8 mouse cellular contexts compared by ENCODE assay signal in genomic region chr13:21896549-21897244, GRCm38 (mm10). TPM values are rescaled to one million over a fixed set of nuclear protein-coding genes. Genes with fewer than 3 reads are reported as not detected.
DNase-seq lines count a peak whose midpoint lies in the region; ATAC-seq and TF ChIP-seq lines count a peak whose summit lies in the region.

No protein-coding gene starts in this region.

- peak overlapping the region; percentile 36 for H3K4me3 ChIP-seq in erythroblast, embryonic 14.5 days (replicated peaks)
- H3K4me3 ChIP-seq in forebrain, embryonic 14.5 days (ENCODE audit: low read depth, low read length): peak overlapping the region; percentile 53
- H3K4me3 ChIP-seq in midbrain, embryonic 10.5 days: peak overlapping the region; percentile 71

- WGBS in forebrain, embryonic 14.5 days: 5% methylated on average over 24 of the region's 24 CpGs
- WGBS in midbrain, embryonic 10.5 days: 5% methylated on average over 24 of the region's 24 CpGs

- H3K27ac ChIP-seq in forebrain, embryonic 14.5 days (ENCODE audit: low read depth, low read length): peak overlapping the region; percentile 86
- H3K27ac ChIP-seq in midbrain, embryonic 10.5 days (replicated peaks): peak overlapping the region; percentile 85

- DNase-seq in brain, embryonic 14.5 days (ENCODE audit: low read depth): peak; percentile 97
- DNase-seq in forebrain, embryonic 14.5 days (ENCODE audit: low spot score): peak; percentile 96
- peak; percentile 74 to 84 for DNase-seq in layer of hippocampus, postnatal 10 days (ENCODE audit: low spot score in 2 of 2)
- peak; percentile 90 for DNase-seq in midbrain, embryonic 10.5 days (ENCODE audit: low spot score)
- DNase-seq in yolk sac, embryonic 10.5 days (ENCODE audit: low spot score): peak; percentile 91
- DNase-seq in T-cell, adult 2 months (ENCODE audit: low spot score): no peak

- no peaks in the 10 kb centered on the region for H3K36me3 ChIP-seq in erythroblast, embryonic 14.5 days (ENCODE audit: control insufficient read depth)
- H3K36me3 ChIP-seq in forebrain, embryonic 14.5 days (ENCODE audit: control insufficient read depth, insufficient read depth, low read length): no peaks in the 10 kb centered on the region
- no peaks in the 10 kb centered on the region for H3K36me3 ChIP-seq in midbrain, embryonic 10.5 days

- peak overlapping the region; percentile 51 for H3K4me2 ChIP-seq in forebrain, embryonic 14.5 days (ENCODE audit: low read length)

- no peak for ATAC-seq in erythroblast, adult 5-6 weeks (replicated peaks; ENCODE audit: low FRiP score, poor library complexity, severe bottlenecking)
- peak; percentile 99 for ATAC-seq in forebrain, embryonic 14.5 days

- no peak for TF ChIP-seq POLR2A in brain, embryonic 14.5 days (IDR thresholded peaks at IDR 0.05; ENCODE audit: borderline replicate concordance, extremely low read depth, insufficient read depth, insufficient read length, poor library complexity, severe bottlenecking)

- no peak for TF ChIP-seq CTCF in brain, embryonic 14.5 days (IDR thresholded peaks at IDR 0.05; ENCODE audit: borderline replicate concordance, extremely low read depth, insufficient read depth, insufficient read length)

- H3K9ac ChIP-seq in forebrain, embryonic 14.5 days (ENCODE audit: low read length): peak overlapping the region; percentile 78

- H3K27me3 ChIP-seq in erythroblast, embryonic 14.5 days (ENCODE audit: control insufficient read depth): peaks cover 20% of the 10 kb centered on the region
- no peaks in the 10 kb centered on the region for H3K27me3 ChIP-seq in forebrain, embryonic 14.5 days (replicated peaks; ENCODE audit: control insufficient read depth, insufficient read depth, low read length)
- 0 out of 2 replicates have a peak, but pooled peaks cover 9% of the 10 kb centered on the region for H3K27me3 ChIP-seq in midbrain, embryonic 10.5 days (ENCODE audit: low read depth, poor library complexity, severe bottlenecking)

- H3K9me3 ChIP-seq in erythroblast, embryonic 14.5 days (ENCODE audit: control insufficient read depth, low read length): peaks cover 4% of the 10 kb centered on the region
- H3K9me3 ChIP-seq in forebrain, embryonic 14.5 days (replicated peaks; ENCODE audit: control insufficient read depth, low read length): no peaks in the 10 kb centered on the region
- H3K9me3 ChIP-seq in midbrain, embryonic 10.5 days (replicated peaks): 0 out of 2 replicates have a peak, but pooled peaks cover 6% of the 10 kb centered on the region

- peaks cover 7% of the 10 kb centered on the region for H3K4me1 ChIP-seq in erythroblast, embryonic 14.5 days (ENCODE audit: control insufficient read depth)
- H3K4me1 ChIP-seq in forebrain, embryonic 14.5 days (ENCODE audit: control insufficient read depth, insufficient read depth, low read length): no peaks in the 10 kb centered on the region; the same call in 1 of the 2 replicates
- peaks cover 13% of the 10 kb centered on the region for H3K4me1 ChIP-seq in midbrain, embryonic 10.5 days

RNA-seq across cellular contexts. Expression of gene Zfp184, which starts 48.2 kb away (rescaled TPM):
- polyA plus RNA-seq in erythroblast, embryonic 14.5 days (2012): not detected in 2 replicates
- 0.19 and 2.9 TPM in 2 replicates for total RNA-seq in erythroblast, adult 5-6 weeks (2015; ENCODE audit: low replicate concordance)
- total RNA-seq in erythroblast, adult 5-6 weeks (2017; ENCODE audit: low replicate concordance): 0.34 and 2.5 TPM in 2 replicates
- polyA plus RNA-seq in brain, embryonic 14.5 days (2012; rRNA removed): 14.5 and 14.9 TPM in 2 replicates
- 28.3 and 34.9 TPM in 2 replicates for polyA plus RNA-seq in forebrain, embryonic 14.5 days (2014; fragmentation: Nextera tagmentation; extraction: Ambion mirVana)
- 1 to 10 TPM; 5.1 to 6.0 TPM for total RNA-seq in layer of hippocampus, postnatal 10 days (2021)
- polyA plus RNA-seq in midbrain, embryonic 10.5 days (2016; fragmentation: Nextera tagmentation; extraction: Ambion mirVana): 23.8 and 24.8 TPM in 2 replicates

Comparison
In these comparisons a context has a peak if more than half of its experiments do, and no peak if none do; other contexts are left out.
1. RNA of gene Zfp184, which starts 48.2 kb away (polyA plus RNA-seq): 28.3 to 34.9 TPM in forebrain, embryonic 14.5 days, 23.8 to 24.8 TPM in midbrain, embryonic 10.5 days and 14.5 to 14.9 TPM in brain, embryonic 14.5 days; not detected in erythroblast, embryonic 14.5 days; every median in the first group is over 10 times any median in the second.
2. Peak in every context shown above with its lines, with median percentiles within 50 percentile points of each other: H3K4me3 ChIP-seq.